Mouse (Mus musculus): ENCODE measurements around the gene Slc13a3.

Slc13a3 gene

GRCm38 (mm10) chr2:165473003-165473402 is at the start of gene Slc13a3:
TSS of gene Slc13a3 (minus strand) at chr2:165473230.
- CTCF ChIA-PET: interaction anchor here (0.5 kb wide), 1 partner anchor 429 kb away, joined by 5 read pairs; no protein-coding TSS in a partner anchor

GRCm38 (mm10) chr2:165515178-165515728 is 42.2 kb upstream of the Slc13a3 start:
- CTCF ChIA-PET: interaction anchor here (0.6 kb wide), 1 partner anchor 106 kb away, joined by 6 read pairs; no protein-coding TSS in a partner anchor

GRCm38 (mm10) chr2:165512870-165513600 is 40.0 kb upstream of the Slc13a3 start:
- CTCF ChIA-PET: no interaction called here

GRCm38 (mm10) chr2:165512426-165512825 is 39.4 kb upstream of the Slc13a3 start:
- CTCF ChIA-PET: no interaction called here

GRCm38 (mm10) chr2:165511530-165511929 is 38.5 kb upstream of the Slc13a3 start:
- CTCF ChIA-PET: interaction anchor here (0.9 kb wide), 1 partner anchor 619 kb away, joined by 3 read pairs; no protein-coding TSS in a partner anchor

- CTCF ChIA-PET: interaction anchor here (0.9 kb wide), 1 partner anchor 619 kb away, joined by 3 read pairs; no protein-coding TSS in a partner anchor
Observed at GRCm38 (mm10) chr2:165510914-165511458, 38.0 kb upstream of the Slc13a3 start.

- CTCF ChIA-PET: no interaction called here
Observed at GRCm38 (mm10) chr2:165510466-165510865, 37.4 kb upstream of the Slc13a3 start.

- CTCF ChIA-PET: no interaction called here
Observed at GRCm38 (mm10) chr2:165509686-165510085, 36.7 kb upstream of the Slc13a3 start.

GRCm38 (mm10) chr2:165503259-165504203 is 30.5 kb upstream of the Slc13a3 start, which contains the start of gene Slc2a10:
TSS of gene Slc2a10 (plus strand) at chr2:165503787.
- CTCF ChIA-PET: no interaction called here

- CTCF ChIA-PET: no interaction called here
Observed at GRCm38 (mm10) chr2:165498816-165499215, 25.8 kb upstream of the Slc13a3 start.

GRCm38 (mm10) chr2:165497706-165498275 is 24.8 kb upstream of the Slc13a3 start:
- CTCF ChIA-PET: no interaction called here

GRCm38 (mm10) chr2:165496251-165496650 is 23.2 kb upstream of the Slc13a3 start:
- CTCF ChIA-PET: no interaction called here

- CTCF ChIA-PET: interaction anchor here (0.7 kb wide), 1 partner anchor 1486 kb away, joined by 7 read pairs; no protein-coding TSS in a partner anchor
Observed at GRCm38 (mm10) chr2:165494495-165494894, 21.5 kb upstream of the Slc13a3 start.

GRCm38 (mm10) chr2:165493587-165494210 is 20.7 kb upstream of the Slc13a3 start:
- CTCF ChIA-PET: interaction anchor here (0.5 to 0.6 kb wide), 2 partner anchors 653 to 1129 kb away, joined by 3 to 4 read pairs; no protein-coding TSS in a partner anchor

- CTCF ChIA-PET: interaction anchor here (0.5 to 0.6 kb wide), 2 partner anchors 653 to 1128 kb away, joined by 3 to 4 read pairs; no protein-coding TSS in a partner anchor
Observed at GRCm38 (mm10) chr2:165492648-165493553, 19.9 kb upstream of the Slc13a3 start, which contains the start of gene Trp53rka. TSS of gene Trp53rka (minus strand) at chr2:165493324.

GRCm38 (mm10) chr2:165486881-165487535 is 14.0 kb upstream of the Slc13a3 start:
- CTCF ChIA-PET: interaction anchor here (0.6 kb wide), 1 partner anchor 129 kb away, joined by 7 read pairs; no protein-coding TSS in a partner anchor

- CTCF ChIA-PET: no interaction called here
Observed at GRCm38 (mm10) chr2:165486401-165486800, 13.4 kb upstream of the Slc13a3 start.

GRCm38 (mm10) chr2:165485826-165486225 is 12.8 kb upstream of the Slc13a3 start:
- CTCF ChIA-PET: no interaction called here

- CTCF ChIA-PET: no interaction called here
Observed at GRCm38 (mm10) chr2:165484152-165484551, 11.1 kb upstream of the Slc13a3 start.

Measured in spleen, embryonic (tissue).